Mouse (Mus musculus): ENCODE measurements at regions not wholly inside any gene's neighbourhood (a gene's known extent, or its start where the extent isn't known, plus 50 kb on each side); places are given as distances from the start of the nearest gene placed in this dataset.

DNA sequence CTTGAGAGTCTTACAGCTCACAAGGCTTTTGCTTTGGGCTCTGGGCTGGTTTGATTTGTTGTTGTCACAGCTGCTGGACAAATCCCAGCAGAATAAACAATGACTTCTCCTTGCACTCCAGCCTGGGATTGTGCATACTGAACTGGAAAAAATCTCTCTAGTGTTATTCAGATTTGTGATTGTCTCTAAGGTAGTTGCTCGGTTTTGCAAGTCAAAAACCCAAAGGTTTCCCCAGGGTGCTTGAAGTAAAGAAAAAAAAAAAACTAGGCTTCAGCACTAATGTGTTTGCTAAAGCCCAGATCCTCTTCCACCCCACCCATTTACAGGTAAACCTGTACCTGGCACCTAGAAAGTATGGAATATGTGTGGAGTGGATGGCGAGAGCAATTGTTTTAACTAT is 149.5 kb upstream of the Spef2 start:
- no peak for DNase-seq

DNA sequence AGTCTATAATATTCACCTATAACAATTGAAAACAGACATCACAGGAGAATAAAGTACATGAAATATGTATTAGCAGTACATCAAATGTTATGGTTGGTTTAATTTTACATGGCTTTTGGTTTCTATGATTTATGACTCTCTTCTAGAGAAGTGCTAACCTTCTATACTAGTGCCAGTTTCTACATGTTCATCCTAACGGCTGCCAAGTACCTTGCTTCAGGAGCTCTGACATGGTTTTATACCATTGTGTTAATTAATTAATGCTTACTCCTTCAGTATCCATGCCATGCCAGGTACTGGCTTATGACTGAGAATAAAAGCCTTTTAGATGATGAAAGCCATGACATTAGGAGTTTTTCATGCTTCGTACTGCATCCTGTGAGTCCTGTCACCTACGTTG is 144.5 kb upstream of the Spef2 start:
- no peak for DNase-seq

DNA sequence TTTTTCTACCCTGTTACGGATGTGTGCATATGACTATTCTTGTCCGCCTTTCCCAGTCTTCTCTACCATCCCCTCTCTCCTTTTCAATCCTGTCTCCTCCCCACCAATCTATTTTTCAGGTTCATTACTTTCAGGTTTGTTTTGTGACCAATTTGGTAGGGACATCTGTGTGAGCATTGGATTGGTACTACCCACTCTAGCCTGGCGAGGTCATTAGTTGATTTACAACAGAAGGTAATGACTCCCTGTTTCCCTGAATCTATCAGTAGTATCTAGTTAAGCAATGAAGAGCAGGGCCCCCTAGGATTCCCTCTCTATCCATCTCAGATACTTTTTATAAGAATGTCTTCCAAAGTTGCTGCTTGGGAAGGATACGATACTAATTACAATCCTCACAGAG is 143.5 kb upstream of the Spef2 start:
- no peak for DNase-seq

DNA sequence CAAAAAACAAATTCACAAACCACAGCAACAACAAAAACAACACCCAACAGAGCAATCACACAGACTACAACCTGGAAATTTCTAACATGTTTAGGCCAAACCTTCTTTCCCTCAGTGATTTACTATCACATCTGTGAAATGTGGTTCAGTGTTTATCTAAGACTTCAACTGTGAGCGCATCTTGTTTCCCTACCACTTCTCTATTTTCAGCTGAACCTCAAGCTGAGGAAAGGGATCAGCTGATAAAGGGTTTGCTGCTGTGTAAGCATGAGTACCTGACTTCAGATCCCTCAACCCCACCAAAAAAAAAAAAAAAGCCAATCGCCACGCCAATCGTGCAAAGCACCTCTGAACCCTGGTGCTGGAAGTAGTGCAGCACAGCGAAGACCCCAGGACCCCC is 142.8 kb upstream of the Spef2 start:
- DNase-seq: no peak

DNA sequence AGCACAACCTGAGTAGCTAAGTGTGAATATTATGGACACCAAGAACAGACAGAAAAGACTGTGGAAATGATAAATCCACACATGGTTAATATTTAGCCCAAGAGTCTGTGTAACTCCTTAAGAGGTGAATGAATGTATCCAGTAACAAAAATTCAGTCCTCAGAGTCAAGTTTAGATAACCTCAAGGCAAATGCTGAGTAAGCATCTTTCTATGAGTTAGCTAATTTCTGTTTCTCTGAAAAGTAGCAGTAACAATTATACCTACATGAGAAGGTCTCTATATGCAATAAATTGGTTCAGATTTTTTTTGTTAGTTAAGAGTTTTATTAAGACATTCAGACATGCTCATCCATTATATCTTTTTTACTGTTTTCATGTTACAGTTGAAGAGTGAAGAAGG is 127.1 kb upstream of the Spef2 start:
- DNase-seq: no peak

DNA sequence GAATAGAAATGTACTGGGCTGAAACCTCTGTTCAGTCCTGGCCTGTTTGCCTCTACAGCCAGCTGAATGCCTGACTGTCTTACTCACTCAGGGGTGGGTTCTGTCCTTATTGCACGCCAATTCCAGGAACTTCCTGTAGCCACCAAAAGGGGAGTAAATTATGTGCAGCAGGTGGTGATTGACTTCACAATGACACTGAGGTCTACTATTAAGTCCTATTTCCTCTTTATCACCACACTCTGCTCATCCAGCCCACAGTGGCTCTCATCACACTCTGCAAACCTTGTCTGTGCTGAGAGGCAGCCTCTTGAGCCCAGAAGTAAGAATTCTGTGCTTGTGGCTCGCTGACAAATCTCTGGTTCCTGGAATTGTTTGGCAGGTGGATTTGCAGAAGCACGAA is 121.5 kb upstream of the Spef2 start:
- DNase-seq: no peak

DNA sequence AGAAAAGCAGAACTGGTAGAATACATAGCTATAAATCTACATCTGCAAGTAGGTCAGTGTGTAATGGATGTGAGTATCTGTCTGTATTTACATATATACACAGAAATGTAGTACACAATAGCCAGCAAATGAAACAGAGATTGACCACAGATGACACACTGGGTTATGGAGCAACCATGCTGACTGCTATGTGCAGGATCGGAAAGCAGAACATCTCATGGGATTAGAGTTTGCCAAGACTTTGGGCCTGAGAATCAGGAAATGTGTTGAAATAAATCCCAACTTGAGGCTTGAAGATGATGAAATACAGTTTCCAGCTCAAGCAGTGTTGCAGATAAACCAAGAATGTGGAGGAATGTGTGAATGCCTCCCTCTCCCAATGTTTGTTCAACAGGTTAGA is 116.1 kb upstream of the Spef2 start:
- DNase-seq: peak in 1 of 2 experiments; percentile 9

DNA sequence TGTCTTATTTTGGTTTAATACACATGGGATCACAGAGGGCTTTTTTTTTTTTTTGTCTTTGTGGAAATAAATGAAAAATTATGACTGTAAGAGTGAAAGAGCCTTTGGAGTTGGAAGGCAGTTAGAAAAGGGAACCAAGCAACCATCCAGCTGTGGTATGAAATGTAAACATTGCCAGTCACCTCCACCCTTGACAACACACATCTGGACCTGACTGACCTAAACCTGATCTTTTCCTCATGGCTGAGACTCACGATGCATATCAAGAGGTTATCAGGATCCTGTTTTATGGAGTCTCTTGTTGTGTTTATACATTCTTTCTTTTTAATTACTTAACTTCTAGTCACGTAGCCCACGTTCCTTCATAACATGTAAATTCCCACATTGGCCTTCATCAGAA is 113.2 kb upstream of the Spef2 start:
- DNase-seq: no peak

DNA sequence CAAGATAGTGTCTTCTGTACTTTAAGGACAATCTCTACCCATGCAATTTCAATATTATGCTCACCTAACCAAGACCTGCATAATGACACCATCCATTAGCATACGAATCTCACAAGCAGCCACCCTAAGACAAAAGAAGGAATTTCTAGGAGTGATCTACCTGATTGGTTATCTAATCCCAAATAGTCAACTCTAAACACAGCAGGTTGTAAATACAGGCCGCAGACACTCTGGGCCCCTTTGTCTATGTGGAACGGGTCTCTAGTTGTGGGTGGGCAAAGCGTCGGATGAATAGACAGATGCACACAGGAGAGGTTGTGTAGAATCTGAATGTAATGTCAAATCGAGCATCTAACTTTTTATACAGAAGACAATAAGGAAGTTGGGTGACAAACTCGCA is 91.0 kb upstream of the Spef2 start:
- DNase-seq: no peak

DNA sequence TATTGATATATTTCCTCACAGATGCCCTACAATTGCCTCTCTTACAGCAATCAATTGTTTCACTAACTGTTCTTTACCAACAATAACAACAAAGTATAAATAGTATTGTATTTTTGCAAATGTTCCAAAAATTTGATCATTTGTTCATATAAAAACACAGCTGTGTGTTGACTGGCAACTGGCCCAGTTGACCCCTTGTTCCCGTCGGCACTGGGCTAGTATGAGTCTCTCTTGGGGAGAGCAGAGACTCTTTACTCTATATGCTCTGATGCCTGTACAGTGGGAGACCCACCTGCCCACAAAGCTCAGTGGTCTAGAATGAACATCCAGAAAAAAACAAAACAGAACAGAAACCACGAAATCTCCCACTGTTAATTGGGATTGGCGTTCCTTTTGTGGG is 86.4 kb upstream of the Spef2 start:
- DNase-seq: no peak

DNA sequence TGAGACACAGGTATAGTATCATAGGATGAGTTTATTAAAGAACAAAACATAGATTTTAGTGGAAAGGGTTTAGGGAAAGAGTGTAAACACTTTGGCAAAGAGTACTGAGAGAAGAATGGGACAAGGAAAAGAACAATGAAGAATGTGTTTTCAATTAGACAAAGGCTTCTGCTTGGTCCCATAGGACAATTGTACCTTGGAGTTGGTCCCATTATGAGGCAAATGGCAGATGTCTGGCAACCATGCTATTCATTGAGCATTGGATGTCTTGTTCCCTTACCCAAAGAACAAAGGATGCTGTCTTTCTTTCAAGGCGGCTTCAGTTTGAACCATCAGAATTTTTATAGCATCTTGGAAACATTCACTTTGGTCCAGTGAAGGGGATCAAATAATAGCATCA is 55.8 kb upstream of the Spef2 start:
- no peak for DNase-seq

All from lung, adult 18-20 months (tissue).